Mouse (Mus musculus) frontal cortex, postnatal 25 days (tissue): Measurements from ENCODE around the gene Fam118b.
A peak's percentile ranks its signal among the peaks of the same experiment; 100 is the strongest.

ENCODE experiments used
- DNase-seq, 2 experiments: peaks; one replicate each; pipeline ENCODE4 v3.0.0; 2022; ENCODE audit warnings: low spot score in 2 of 2

Fam118b gene

GRCm38 (mm10) chr9:35198351-35198750 lies 69.3 kb downstream of the Fam118b start:
- DNase-seq = no peak

DNA sequence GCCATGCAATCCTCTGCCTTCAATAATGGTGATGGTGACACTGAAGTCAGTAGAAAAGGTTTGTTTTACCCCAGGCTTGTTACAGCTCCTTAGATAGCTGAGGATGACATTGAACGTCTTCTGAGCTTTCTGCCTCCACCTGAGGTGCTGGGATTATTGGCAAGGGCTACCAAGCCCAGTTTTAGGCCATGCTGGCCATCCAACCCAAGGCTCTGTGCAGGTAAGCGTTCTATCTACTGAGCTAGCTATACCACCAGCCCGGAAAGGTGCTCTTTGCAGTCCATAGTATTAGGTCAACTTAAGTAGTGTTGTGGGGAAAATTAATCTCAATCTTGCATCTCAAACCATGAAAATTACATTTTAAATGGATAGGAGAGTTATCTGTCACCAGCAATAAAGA lies 70.0 kb downstream of the Fam118b start:
- DNase-seq = no peak

GRCm38 (mm10) chr9:35194048-35194447 lies 73.6 kb downstream of the Fam118b start:
- DNase-seq = no peak

- no peak for DNase-seq
Measured at GRCm38 (mm10) chr9:35192983-35193542, 74.5 kb downstream of the Fam118b start.

GRCm38 (mm10) chr9:35188700-35189099 lies 78.9 kb downstream of the Fam118b start:
- DNase-seq = peak in 1 of 2 experiments; percentile 25

GRCm38 (mm10) chr9:35187351-35187903 lies 80.2 kb downstream of the Fam118b start:
- DNase-seq = no peak

DNA sequence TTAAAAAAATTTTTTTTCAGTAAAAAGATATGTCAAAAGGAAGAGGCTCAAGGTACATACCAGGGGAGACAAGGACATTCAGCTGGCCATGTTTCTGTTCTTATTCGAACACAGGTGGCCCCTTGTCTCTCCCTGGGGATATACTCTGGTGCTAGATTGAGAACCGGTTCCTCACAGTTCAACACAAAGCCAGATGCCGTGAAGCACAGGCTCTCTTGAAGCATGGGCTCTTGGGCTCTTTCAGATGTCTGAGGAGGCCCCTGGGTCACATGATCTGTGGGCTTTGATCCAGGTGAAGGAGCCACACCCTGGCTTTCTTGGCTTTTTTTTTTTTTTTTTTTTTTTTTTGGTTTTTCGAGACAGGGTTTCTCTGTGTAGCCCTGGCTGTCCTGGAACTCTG lies 81.2 kb downstream of the Fam118b start:
- DNase-seq = no peak

GRCm38 (mm10) chr9:35183359-35183758 lies 84.2 kb downstream of the Fam118b start:
- DNase-seq = no peak

- DNase-seq = no peak
Measured at GRCm38 (mm10) chr9:35182832-35183231, 84.8 kb downstream of the Fam118b start.

GRCm38 (mm10) chr9:35176124-35176659 lies 91.4 kb downstream of the Fam118b start:
- no peak for DNase-seq

DNA sequence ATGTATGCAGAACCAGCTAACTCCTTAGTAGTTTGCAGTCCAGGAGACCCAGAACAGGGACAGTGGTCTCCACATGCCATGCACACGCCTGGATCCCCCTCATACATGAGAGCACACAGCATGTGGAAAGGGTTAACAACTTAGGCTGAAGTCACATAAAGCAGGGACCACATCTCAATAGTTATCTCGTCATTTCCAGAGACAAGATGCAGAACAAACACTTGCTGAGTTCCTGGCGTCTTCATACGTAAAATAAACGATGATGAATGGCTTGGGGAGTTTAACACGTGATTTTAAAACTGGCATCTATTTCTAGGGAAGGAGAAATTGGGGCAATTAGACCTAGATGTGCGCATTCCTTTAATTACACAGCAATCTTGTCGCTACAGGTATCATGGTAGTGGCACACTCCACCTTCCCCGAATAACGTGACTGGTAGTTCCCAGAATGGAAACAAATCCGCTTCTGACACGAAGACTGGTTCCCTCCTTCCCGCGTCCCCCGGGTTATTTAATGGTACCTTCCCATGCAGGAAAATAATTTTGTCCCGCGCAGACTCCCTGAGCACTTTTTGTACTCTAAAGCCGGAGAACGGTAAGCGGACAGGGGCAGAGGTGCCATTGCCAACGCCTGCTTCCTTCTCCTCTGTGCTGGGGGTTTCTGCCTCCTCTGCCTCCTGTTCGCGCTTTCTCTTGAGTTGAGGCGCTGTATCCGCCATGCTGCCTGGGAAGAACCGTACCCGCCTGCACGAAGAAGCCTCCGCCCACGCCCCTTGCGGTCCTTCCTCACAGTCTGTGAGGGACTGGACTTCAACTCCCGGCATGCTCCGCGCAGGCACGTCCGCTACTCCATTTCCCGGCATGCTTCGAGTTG lies 92.1 kb downstream of the Fam118b start, which contains the start of gene Dcps:
Gene Dcps, minus strand, starts transcription at position 811 of the 873 bp plus-strand sequence.
- peak; percentile 93 to 96 for DNase-seq

DNA sequence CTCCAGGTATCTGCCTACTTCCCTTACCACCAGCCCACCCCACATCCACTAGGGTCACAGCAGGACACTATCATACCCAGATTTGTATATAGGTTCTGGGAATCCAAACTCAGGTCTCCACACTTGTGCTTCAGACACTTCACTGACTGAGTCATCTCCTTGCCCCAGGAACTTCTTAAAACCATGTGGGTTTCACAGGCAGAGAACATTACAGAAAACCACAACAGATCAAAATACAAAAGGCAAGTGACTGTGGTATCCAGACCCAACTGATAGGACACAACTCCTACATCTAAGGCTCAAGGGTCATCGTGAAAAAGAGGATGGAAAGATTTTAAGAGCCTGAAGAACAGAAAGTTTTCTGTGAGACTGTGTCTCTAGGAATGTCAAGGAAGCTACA lies 94.3 kb downstream of the Fam118b start:
- no peak for DNase-seq

DNA sequence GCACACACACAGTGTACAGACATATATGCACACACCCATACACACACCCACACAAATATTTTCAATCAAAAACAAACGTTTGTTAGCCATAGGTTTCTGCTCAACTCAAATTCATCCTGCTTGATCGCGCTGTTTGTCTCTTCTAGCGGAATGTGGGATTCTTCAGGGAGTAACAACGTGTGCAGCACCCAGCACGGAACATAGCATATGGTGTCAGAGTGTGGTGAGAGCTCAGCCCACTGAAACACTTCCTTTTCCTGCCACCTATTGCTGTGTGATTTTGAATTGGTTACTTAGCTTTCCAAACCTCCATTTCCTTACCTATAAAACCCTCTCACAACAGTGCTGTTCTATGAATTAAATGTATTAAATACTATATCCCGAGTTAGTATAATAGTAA lies 97.5 kb downstream of the Fam118b start:
- DNase-seq = no peak
